Mouse (Mus musculus): ENCODE data around the gene 1500011B03Rik. TPM values are rescaled to one million over a fixed set of nuclear protein-coding genes. Genes with fewer than 3 reads are reported as not detected.

Gene 1500011B03Rik
- polyA plus RNA-seq (2014; fragmentation: Illumina TruSeq; extraction: RNeasy Lipid Tissue Mini Kit (QIAGEN cat#74804); ENCODE audit: low read depth, low replicate concordance) = 1.9 TPM

DNA sequence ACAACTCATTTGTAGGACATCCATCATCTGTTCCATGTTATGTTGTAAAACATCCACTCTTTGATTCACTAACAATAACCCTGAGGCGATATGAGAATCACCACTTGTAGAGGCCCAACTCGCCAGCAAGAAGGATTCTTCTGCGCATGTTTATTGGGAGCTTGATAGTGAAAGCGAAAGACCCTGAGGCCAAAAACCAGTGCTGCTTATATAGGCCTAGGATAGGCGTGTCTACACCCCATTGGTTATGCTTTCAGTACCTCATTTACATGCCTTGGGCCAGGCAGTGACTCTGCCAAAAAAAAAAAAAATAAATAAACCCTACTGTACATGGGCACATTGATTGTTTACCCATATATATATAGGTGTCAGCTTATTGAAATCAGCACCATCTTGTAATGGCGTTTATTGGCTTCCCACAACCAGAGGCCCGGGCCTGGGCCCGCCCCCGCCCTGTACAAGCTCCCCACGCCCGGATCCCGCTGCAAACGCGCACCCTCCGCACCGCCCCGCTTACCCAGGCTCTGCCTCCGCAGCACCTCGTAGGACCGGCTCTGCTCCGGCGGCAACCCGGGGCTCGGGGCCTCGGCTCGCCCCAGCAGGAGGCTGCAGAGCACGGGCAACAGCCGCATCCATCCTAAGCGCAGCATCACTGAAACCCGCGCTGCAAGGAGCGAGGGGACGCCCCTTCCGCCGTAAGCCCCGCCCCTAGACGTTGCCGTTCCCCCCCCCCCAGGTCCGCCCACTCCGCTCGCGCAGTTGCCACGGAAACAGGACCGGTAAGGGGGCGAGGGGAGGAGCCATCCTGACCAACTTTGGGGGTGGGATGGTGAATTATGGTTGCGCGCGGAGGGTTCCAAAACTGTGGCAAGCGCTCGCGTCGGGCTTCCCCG lies at the start of gene 1500011B03Rik:
Gene 1500011B03Rik (minus strand): TSS at position 673 of the 893 bp plus-strand sequence.

DNA sequence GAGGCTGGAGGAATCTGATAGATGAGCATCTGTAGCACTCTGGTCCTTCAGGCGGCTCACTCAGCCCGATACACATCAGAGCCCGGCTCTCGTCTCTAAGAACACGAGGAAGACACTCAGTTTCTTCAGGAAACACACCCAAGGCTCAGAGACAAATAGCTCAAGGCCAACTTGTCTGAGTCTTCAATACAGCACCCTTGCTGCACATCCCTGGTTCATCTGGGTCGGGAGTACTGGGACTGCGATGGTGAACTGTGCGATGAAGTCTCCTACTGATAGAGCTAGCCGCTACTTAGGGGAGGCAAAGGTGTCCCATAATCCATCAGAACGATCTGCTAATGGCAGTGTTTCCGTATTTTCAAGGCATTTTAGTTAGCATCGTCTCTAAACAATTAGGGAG lies 35.3 kb upstream of the 1500011B03Rik start, which contains the start of gene Gm9936:
Gene Gm9936 (minus strand): TSS at position 101 of the 400 bp plus-strand sequence.

DNA sequence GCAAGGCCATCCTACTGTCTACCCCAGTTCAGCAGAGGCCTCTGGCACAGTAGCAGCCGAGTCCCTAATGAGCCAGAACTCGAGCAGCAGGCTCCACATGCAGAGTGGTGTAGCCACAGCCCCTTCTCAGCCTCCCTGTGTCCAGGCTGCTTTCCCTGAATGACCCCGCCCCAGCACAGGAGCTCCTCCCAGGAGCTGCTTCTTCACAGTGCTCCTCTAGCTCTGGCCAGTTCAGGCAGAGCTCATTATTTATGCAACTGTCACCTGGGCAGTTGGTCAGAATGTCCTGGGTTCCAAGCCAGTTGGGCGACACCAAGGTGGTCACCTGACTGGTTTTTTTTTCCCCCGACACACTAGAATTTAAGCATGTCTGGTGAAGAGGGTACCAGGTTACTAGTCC lies 30.1 kb upstream of the 1500011B03Rik start, which contains the start of gene 4930519G04Rik:
Gene 4930519G04Rik (plus strand): TSS at position 301 of the 400 bp plus-strand sequence.

DNA sequence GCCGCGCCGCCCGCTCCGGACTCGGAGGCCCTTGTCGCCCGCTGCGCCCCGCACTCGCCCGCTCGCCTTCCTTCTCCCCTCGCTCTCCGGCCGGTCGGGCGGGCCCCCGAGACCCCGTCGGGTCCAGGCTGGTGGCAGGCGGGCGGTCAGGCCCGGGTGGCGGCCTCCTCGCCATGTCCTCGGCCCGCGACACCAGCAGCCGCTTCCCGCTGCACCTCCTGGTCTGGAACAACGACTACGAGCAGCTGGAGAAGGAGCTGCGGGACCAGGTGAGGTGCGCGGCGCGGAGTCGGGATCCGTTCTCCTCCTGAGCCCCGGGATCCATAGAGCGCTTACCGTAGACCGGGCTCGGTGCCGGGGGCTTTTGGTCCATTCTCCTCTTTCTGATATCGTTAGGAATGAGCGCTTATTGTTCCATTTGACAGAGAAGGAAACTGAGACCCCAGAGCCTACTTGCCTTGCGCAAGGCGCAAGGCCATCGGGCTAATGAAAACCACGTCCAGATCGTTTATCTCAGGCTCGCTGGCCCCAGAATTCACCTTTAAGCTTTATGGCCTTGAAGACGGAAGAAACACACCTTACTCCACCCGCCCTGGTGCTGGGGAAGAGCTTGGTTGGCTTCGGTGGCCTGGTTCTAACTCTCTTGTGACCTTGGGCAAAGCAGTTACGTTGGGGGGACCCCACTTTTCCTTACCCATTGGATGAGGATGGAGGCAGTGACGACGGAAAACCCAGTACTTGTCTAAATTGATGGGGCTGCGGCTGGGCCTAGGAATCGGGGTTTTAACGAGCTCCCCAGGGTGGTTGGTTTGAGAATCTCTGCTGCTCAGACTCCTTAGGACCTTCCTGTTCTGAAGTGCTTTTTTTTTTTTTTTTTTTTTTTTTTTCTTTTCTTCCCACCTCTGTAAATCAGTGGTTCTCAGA lies 48.0 kb downstream of the 1500011B03Rik start, which contains the start of gene Git2:
Gene Git2 (minus strand): TSS at position 462 of the 924 bp plus-strand sequence.

DNA sequence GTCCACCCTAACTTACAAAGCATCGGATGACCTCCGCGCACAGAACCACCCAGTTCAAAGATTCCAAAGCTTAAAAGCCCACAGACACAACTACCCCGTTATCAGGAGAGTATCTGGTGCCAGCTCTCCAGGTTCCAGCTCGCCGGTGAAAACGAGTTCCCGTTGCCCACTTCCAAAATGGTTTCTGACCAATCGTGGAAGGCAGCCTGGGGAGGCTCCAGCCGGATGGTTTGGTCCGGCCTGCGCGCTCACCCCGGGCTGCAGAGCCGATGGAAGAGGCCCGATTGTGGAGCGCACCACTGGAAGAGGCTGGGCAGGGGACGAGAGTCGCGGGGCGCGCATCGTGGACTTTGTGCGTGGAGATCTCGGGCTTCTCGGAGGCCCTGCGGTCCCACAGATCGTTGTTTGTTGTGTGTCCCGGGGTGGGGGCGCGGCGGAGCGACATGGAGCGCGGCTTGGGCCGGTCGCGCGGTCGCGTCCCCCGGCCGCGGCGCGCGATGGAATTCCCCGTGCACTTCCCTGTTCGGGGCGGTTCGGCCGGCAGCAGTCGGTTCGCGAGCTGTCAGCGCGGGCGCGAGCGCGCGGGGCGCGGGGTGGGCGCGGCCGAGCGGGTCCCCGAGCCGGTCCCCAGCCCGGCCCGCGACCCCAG lies 48.7 kb downstream of the 1500011B03Rik start, which contains the start of gene Ankrd13a:
Gene Ankrd13a (plus strand): TSS at position 275 of the 649 bp plus-strand sequence.

Other genes starting within 250 kb of the 1500011B03Rik start
- gene Trpv4, start 165.0 kb downstream of the 1500011B03Rik start, polyA plus RNA-seq (2014; fragmentation: Illumina TruSeq; extraction: RNeasy Lipid Tissue Mini Kit (QIAGEN cat#74804); ENCODE audit: low read depth, low replicate concordance) = not detected
- gene Gltp, start 132.5 kb downstream of the 1500011B03Rik start, polyA plus RNA-seq (2014; fragmentation: Illumina TruSeq; extraction: RNeasy Lipid Tissue Mini Kit (QIAGEN cat#74804); ENCODE audit: low read depth, low replicate concordance) = 1.7 TPM
- gene Tchp, start 115.7 kb downstream of the 1500011B03Rik start, polyA plus RNA-seq (2014; fragmentation: Illumina TruSeq; extraction: RNeasy Lipid Tissue Mini Kit (QIAGEN cat#74804); ENCODE audit: low read depth, low replicate concordance) = 0.56 TPM
- 11.6 TPM for gene Ankrd13a, start 48.8 kb downstream of the 1500011B03Rik start, polyA plus RNA-seq (2014; fragmentation: Illumina TruSeq; extraction: RNeasy Lipid Tissue Mini Kit (QIAGEN cat#74804); ENCODE audit: low read depth, low replicate concordance)
- 5.6 TPM for gene Git2, start 48.0 kb downstream of the 1500011B03Rik start, polyA plus RNA-seq (2014; fragmentation: Illumina TruSeq; extraction: RNeasy Lipid Tissue Mini Kit (QIAGEN cat#74804); ENCODE audit: low read depth, low replicate concordance)
- gene 4930519G04Rik, start 30.2 kb upstream of the 1500011B03Rik start, polyA plus RNA-seq (2014; fragmentation: Illumina TruSeq; extraction: RNeasy Lipid Tissue Mini Kit (QIAGEN cat#74804); ENCODE audit: low read depth, low replicate concordance) = not detected
- gene Gm9936, start 35.2 kb upstream of the 1500011B03Rik start, polyA plus RNA-seq (2014; fragmentation: Illumina TruSeq; extraction: RNeasy Lipid Tissue Mini Kit (QIAGEN cat#74804); ENCODE audit: low read depth, low replicate concordance) = not detected
- gene Oasl2, start 73.5 kb upstream of the 1500011B03Rik start, polyA plus RNA-seq (2014; fragmentation: Illumina TruSeq; extraction: RNeasy Lipid Tissue Mini Kit (QIAGEN cat#74804); ENCODE audit: low read depth, low replicate concordance) = 8.3 TPM
- gene Oasl1, start 99.8 kb upstream of the 1500011B03Rik start, polyA plus RNA-seq (2014; fragmentation: Illumina TruSeq; extraction: RNeasy Lipid Tissue Mini Kit (QIAGEN cat#74804); ENCODE audit: low read depth, low replicate concordance) = 1.8 TPM
- gene 2210016L21Rik, start 118.7 kb upstream of the 1500011B03Rik start, polyA plus RNA-seq (2014; fragmentation: Illumina TruSeq; extraction: RNeasy Lipid Tissue Mini Kit (QIAGEN cat#74804); ENCODE audit: low read depth, low replicate concordance) = 1.1 TPM
- 0.42 TPM for gene Hnf1a, start 147.6 kb upstream of the 1500011B03Rik start, polyA plus RNA-seq (2014; fragmentation: Illumina TruSeq; extraction: RNeasy Lipid Tissue Mini Kit (QIAGEN cat#74804); ENCODE audit: low read depth, low replicate concordance)
- 10.8 TPM for gene Sppl3, start 187.7 kb upstream of the 1500011B03Rik start, polyA plus RNA-seq (2014; fragmentation: Illumina TruSeq; extraction: RNeasy Lipid Tissue Mini Kit (QIAGEN cat#74804); ENCODE audit: low read depth, low replicate concordance)